Mouse (Mus musculus) limb, embryonic 13.5 days (tissue): ENCODE measurements around the gene Ch25h. TPM values are rescaled to one million over a fixed set of nuclear protein-coding genes. Genes with fewer than 3 reads are reported as not detected.
A peak's percentile ranks its signal among the peaks of the same experiment; 100 is the strongest.

Experiments
- ATAC-seq: fragments of 200-750 bp; cut with Nextera tagmentation; 2 replicates; pipeline ENCODE4 v1.8.0; 2017; ENCODE audit warnings: low read depth, moderate number of reproducible peaks, moderate TSS enrichment; ENCODE audit not compliant: low FRiP score
- H3K27ac ChIP-seq: fragments of 300-500 bp; sonication (generic); 2 replicates; pipeline ENCODE4 v1.5.1; 2015; ENCODE audit warnings: inconsistent platforms, mild to moderate bottlenecking, moderate library complexity
- H3K27me3 ChIP-seq: fragments of 300-500 bp; sonication (generic); 2 replicates; pipeline ENCODE4 v1.6.1; 2015; ENCODE audit warnings: mild to moderate bottlenecking, inconsistent platforms
- H3K36me3 ChIP-seq: fragments of 300-500 bp; sonication (generic); 2 replicates; pipeline ENCODE4 v1.6.1; 2015; ENCODE audit warnings: inconsistent platforms, mild to moderate bottlenecking, moderate library complexity
- H3K4me1 ChIP-seq: fragments of 300-500 bp; sonication (generic); 2 replicates; pipeline ENCODE4 v1.6.1; 2015; ENCODE audit warnings: inconsistent platforms
- H3K4me2 ChIP-seq: fragments of 300-500 bp; sonication (generic); replicated peaks from 2 replicates; pipeline ENCODE4 v1.6.1; 2015; ENCODE audit warnings: inconsistent platforms, mild to moderate bottlenecking, moderate library complexity
- H3K4me3 ChIP-seq: fragments of 300-500 bp; sonication (generic); 2 replicates; pipeline ENCODE4 v1.5.1; 2015; ENCODE audit warnings: moderate library complexity, mild to moderate bottlenecking, inconsistent platforms
- H3K9ac ChIP-seq: fragments of 300-500 bp; sonication (generic); 2 replicates; pipeline ENCODE4 v1.6.1; 2015; ENCODE audit warnings: mild to moderate bottlenecking, inconsistent platforms
- H3K9me3 ChIP-seq: fragments of 300-500 bp; sonication (generic); 2 replicates; pipeline ENCODE4 v1.6.1; 2016; ENCODE audit warnings: inconsistent platforms
- WGBS: fragments of 180-500 bp; shearing (Covaris S2); methylation state at CpG from one replicate; pipeline ENCODE4 v1.1.7; 2015; 5-methylcytosine and 5-hydroxymethylcytosine counted together
- polyA plus RNA-seq: library from polyadenylated mRNA; unstranded; fragments of >200 nt; fragmentation: Nextera tagmentation; extraction: Ambion mirVana; gene quantifications from 2 replicates; pipeline ENCODE4 v1.2.1, GENCODE M21; 2015

Ch25h gene
- polyA plus RNA-seq, 1 experiment from 2014 or later = 16.4 TPM

DNA sequence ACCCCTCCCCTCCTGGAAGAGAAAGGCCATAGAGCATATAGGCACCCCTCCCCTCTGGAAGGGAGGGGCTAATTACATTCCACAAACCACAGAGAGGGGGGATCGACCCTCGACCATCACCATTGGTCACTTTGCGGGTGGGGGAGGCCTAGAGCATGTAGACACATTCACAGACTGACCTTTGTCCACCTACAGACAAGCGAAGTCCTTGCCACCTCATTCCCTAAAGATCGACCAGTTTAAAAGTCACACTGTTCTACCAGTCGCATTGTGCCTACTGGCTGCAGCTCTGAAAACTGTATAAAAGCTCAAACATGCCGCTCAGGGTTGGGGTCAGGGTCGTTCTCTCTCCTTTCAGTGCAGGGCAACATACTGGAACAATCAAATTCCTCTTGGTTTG lies 36.6 kb upstream of the Ch25h start:
- ATAC-seq = peak; percentile 32; the same call in 1 of the 2 replicates
- no peak overlapping the region for H3K4me2 ChIP-seq
- H3K9me3 ChIP-seq = 0 out of 2 replicates have a peak, but pooled peaks cover 2% of the 10 kb centered on the region
- no peak overlapping the region for H3K27ac ChIP-seq
- H3K4me3 ChIP-seq = no peak overlapping the region
- H3K27me3 ChIP-seq = no peaks in the 10 kb centered on the region
- peaks cover 32% of the 10 kb centered on the region for H3K36me3 ChIP-seq
- H3K9ac ChIP-seq = no peak overlapping the region
- WGBS = 65% methylated on average over 8 of the region's 8 CpGs
- peaks cover 4% of the 10 kb centered on the region; the same call in 1 of the 2 replicates for H3K4me1 ChIP-seq

- H3K4me1 ChIP-seq = peaks cover 4% of the 10 kb centered on the region; the same call in 1 of the 2 replicates
- H3K27me3 ChIP-seq = no peaks in the 10 kb centered on the region
- no peak overlapping the region for H3K9ac ChIP-seq
- ATAC-seq = no peak
- H3K4me2 ChIP-seq = no peak overlapping the region
- WGBS = 76% methylated on average over 5 of the region's 5 CpGs
- no peak overlapping the region for H3K4me3 ChIP-seq
- H3K36me3 ChIP-seq = peaks cover 36% of the 10 kb centered on the region
- 0 out of 2 replicates have a peak, but pooled peaks cover 2% of the 10 kb centered on the region for H3K9me3 ChIP-seq
- H3K27ac ChIP-seq = no peak overlapping the region
Measured at GRCm38 (mm10) chr19:34510717-34511116, 35.8 kb upstream of the Ch25h start.

DNA sequence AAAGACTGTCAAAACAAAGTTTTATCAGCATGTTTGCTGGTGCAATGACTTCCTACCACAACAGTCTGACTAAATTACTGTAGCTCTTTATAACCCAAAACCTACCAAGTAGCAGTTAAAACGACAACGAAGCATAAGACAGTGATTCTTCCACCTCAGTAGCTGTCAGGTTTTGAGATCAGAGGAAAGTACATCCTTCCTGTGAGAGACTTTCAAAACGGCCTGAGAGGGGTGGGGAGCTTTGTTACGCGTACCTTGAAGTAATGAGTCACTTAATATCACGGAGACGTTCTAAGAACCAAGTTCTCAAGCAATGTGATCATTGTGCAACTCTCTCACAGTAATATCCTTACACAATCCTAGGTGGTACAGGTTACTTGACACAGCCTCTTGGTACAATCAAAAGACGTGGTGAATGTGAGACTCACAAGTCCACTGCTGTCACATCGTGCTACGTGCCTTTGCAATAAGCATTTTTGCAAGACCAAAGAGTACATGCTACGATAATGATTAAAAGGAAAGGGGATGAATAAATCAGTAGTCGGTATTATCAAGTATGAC lies 30.3 kb upstream of the Ch25h start:
- ATAC-seq = no peak
- Histone ChIP-seq H3K27me3 (no peaks in the 10 kb centered on the region), H3K27ac (no peak overlapping the region), H3K9me3 (0 out of 2 replicates have a peak, but pooled peaks cover 2% of the 10 kb centered on the region), H3K4me3 (no peak overlapping the region), H3K4me1 (no peaks in the 10 kb centered on the region), H3K4me2 (no peak overlapping the region), H3K9ac (no peak overlapping the region), H3K36me3 (peaks cover 44% of the 10 kb centered on the region)
- 87% methylated on average over 12 of the region's 12 CpGs for WGBS

DNA sequence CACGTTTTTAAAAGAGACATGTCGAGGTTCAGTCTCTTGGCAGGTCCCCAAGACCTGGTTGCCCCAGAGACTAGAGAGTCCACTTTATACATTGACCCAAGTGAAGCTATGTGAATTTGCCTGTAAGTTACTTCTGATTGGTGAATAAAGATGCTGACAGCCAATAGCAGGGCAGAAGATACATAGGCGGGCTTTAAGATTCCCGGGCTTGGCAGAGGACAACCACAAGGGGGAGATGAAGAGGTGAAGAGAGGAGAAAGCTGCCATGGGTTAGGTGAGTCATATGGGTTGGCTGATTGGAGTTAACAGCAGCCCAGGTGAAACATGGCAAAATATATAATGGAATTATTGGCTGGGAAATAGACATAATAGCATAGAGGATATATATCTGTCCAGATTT lies 25.8 kb upstream of the Ch25h start:
- Histone ChIP-seq H3K27me3 (no peaks in the 10 kb centered on the region), H3K4me1 (no peaks in the 10 kb centered on the region), H3K4me3 (no peak overlapping the region), H3K9me3 (no peaks in the 10 kb centered on the region), H3K36me3 (peaks cover 21% of the 10 kb centered on the region), H3K9ac (no peak overlapping the region), H3K4me2 (no peak overlapping the region), H3K27ac (no peak overlapping the region)
- no peak; the same call in 1 of the 2 replicates for ATAC-seq
- WGBS = 46% methylated on average over 4 of the region's 4 CpGs

GRCm38 (mm10) chr19:34496353-34496752 lies 21.4 kb upstream of the Ch25h start:
- Histone ChIP-seq H3K27ac (no peak overlapping the region), H3K9me3 (no peaks in the 10 kb centered on the region), H3K27me3 (no peaks in the 10 kb centered on the region), H3K4me2 (no peak overlapping the region), H3K4me3 (no peak overlapping the region), H3K36me3 (peaks cover 31% of the 10 kb centered on the region), H3K9ac (no peak overlapping the region), H3K4me1 (no peaks in the 10 kb centered on the region)
- ATAC-seq = no peak
- WGBS = 74% methylated on average over 1 of the region's 1 CpGs

DNA sequence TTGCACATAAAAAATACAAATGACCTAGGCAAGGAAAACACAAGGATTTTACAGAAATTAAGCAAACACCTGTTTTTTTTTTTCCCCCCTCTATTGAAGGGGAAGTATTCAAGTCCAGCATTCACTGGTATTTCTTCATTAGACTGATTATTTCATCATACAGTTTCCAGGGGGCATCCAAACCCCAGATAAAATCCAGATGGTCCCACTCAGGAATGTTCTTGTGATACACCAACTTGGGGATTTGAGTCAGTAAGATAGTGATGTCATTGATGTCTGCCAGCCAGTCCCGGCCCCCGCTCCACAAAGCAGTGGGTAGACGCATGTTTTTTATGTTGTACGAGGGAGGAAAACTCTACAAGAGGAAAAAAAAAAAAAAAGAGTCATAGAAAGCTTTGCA lies 18.9 kb upstream of the Ch25h start:
- Histone ChIP-seq H3K4me3 (no peak overlapping the region), H3K4me1 (no peaks in the 10 kb centered on the region), H3K36me3 (peaks cover 24% of the 10 kb centered on the region), H3K27ac (no peak overlapping the region), H3K27me3 (no peaks in the 10 kb centered on the region), H3K9ac (no peak overlapping the region), H3K4me2 (no peak overlapping the region), H3K9me3 (no peaks in the 10 kb centered on the region)
- no peak for ATAC-seq
- 79% methylated on average over 4 of the region's 4 CpGs for WGBS

DNA sequence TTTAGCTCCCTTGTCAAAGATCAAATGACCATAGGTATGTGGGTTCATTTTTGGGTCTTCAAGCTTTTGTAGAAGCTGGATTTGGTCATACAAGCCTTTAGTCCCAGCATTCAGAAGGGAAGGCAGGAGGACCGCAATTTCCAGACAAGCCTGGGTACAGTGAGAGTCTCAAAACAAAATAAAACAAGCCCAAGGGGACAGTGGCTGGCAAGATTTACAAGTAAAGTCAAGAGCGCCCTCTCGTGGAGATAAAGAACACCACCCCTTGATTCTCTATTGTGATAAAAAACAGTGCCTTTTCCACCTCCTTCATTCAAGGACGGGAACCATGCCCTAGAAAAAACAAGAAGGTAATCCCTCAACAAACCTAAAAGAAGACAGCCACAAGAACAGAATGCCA lies 8.6 kb upstream of the Ch25h start:
- Histone ChIP-seq H3K9ac (no peak overlapping the region), H3K9me3 (no peaks in the 10 kb centered on the region), H3K4me3 (no peak overlapping the region), H3K4me1 (no peaks in the 10 kb centered on the region), H3K27ac (no peak overlapping the region), H3K36me3 (no peaks in the 10 kb centered on the region), H3K4me2 (no peak overlapping the region), H3K27me3 (peaks cover 3% of the 10 kb centered on the region)
- ATAC-seq = no peak
- 14% methylated on average over 4 of the region's 4 CpGs for WGBS

DNA sequence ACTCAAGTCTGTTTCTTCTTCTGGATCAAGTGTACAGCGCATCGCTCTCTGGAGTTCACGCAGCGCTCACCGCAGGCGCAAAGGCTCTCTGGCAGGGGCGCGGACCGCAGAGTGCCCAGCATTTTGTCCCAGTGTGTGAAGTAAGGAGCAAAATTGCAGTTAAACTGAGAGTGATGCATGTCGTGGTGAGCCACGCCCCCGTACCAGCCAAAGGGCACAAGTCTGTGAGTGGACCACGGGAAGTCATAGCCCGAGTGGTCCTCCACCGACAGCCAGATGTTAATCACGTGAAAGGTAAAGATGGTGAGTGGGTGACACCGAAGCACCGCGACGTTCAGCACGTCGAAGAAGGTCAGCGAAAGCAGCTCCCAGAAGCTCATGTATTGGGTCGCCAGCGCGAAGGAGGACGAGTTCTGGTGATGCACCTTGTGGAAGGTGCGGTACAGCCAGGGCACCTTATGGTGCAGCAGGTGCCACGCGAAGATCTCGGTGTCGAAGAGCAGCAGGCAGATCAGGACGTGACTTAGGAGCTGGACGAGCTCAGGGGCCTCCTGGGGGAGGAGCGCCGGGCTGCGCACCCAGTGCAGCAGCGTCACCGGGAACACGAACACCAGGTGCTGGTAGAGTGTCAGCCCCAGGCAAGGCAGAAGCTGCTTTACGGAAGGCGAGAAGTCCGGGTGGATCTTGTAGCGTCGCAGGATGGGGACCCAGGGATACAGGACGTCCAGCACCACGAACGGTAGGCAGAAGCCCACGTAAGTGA lies 555 bp downstream of the Ch25h start:
- Histone ChIP-seq H3K27ac (0 out of 2 replicates have a peak overlapping the region, but pooled peaks have one; percentile 10), H3K36me3 (no peaks in the 10 kb centered on the region), H3K9ac (peak overlapping the region; percentile 59), H3K9me3 (no peaks in the 10 kb centered on the region), H3K4me3 (peak overlapping the region; percentile 57), H3K4me1 (peaks cover 19% of the 10 kb centered on the region), H3K4me2 (peak overlapping the region; percentile 93), H3K27me3 (peaks cover 62% of the 10 kb centered on the region)
- peak; percentile 52; the same call in 1 of the 2 replicates for ATAC-seq
- WGBS = 4% methylated on average over 49 of the region's 49 CpGs

- no peak for ATAC-seq
- H3K9ac ChIP-seq = no peak overlapping the region
- 83% methylated on average over 2 of the region's 2 CpGs for whole genome bisulfite sequencing
- no peak overlapping the region for H3K27ac ChIP-seq
- no peaks in the 10 kb centered on the region for H3K9me3 ChIP-seq
- no peaks in the 10 kb centered on the region for H3K36me3 ChIP-seq
- peaks cover 19% of the 10 kb centered on the region for H3K4me1 ChIP-seq
- peaks cover 43% of the 10 kb centered on the region for H3K27me3 ChIP-seq
- H3K4me3 ChIP-seq = no peak overlapping the region
- H3K4me2 ChIP-seq = no peak overlapping the region
Measured at GRCm38 (mm10) chr19:34471703-34472102, 3.3 kb downstream of the Ch25h start.

GRCm38 (mm10) chr19:34468794-34469193 lies 6.2 kb downstream of the Ch25h start:
- H3K36me3 ChIP-seq = no peaks in the 10 kb centered on the region
- ATAC-seq = no peak
- H3K4me2 ChIP-seq = no peak overlapping the region
- H3K9me3 ChIP-seq = no peaks in the 10 kb centered on the region
- WGBS = 50% methylated on average over 3 of the region's 3 CpGs
- no peak overlapping the region for H3K9ac ChIP-seq
- peaks cover 16% of the 10 kb centered on the region for H3K27me3 ChIP-seq
- H3K4me1 ChIP-seq = no peaks in the 10 kb centered on the region
- H3K27ac ChIP-seq = no peak overlapping the region
- no peak overlapping the region for H3K4me3 ChIP-seq

- H3K4me2 ChIP-seq = no peak overlapping the region
- H3K9ac ChIP-seq = no peak overlapping the region
- H3K4me3 ChIP-seq = no peak overlapping the region
- H3K27ac ChIP-seq = no peak overlapping the region
- no peaks in the 10 kb centered on the region for H3K36me3 ChIP-seq
- 45% methylated on average over 6 of the region's 6 CpGs for WGBS
- no peak for ATAC-seq
- peaks cover 11% of the 10 kb centered on the region for H3K27me3 ChIP-seq
- no peaks in the 10 kb centered on the region for H3K4me1 ChIP-seq
- no peaks in the 10 kb centered on the region for H3K9me3 ChIP-seq
Measured at GRCm38 (mm10) chr19:34468216-34468615, 6.7 kb downstream of the Ch25h start.

DNA sequence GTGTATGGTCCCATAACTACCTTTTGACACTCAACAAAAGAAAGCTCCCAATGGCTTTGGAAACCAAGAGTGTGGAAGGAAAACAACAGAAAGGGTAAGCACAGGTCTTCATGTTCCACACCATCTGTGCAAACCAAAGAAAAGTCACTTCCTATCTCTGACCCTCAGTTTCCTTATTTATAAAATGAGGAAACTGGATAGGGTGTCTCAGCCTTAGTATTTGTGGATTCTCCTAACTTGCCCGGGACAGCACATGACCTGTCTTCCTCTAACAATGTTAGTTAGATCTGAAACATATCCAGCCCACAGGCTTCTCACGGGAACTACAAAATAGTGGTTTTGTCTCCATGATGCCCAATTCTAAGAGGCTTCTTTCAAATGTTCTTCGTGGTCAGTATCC lies 10.5 kb downstream of the Ch25h start:
- WGBS = 73% methylated on average over 3 of the region's 3 CpGs
- Histone ChIP-seq H3K4me2 (no peak overlapping the region), H3K36me3 (no peaks in the 10 kb centered on the region), H3K4me1 (peaks cover 5% of the 10 kb centered on the region), H3K27ac (no peak overlapping the region), H3K27me3 (no peaks in the 10 kb centered on the region), H3K9me3 (no peaks in the 10 kb centered on the region), H3K4me3 (no peak overlapping the region), H3K9ac (no peak overlapping the region)
- ATAC-seq = no peak
